In genomic region chr16:17759344-17759773, GRCm38 (mm10) we compare ENCODE assay signal across 7 mouse cellular contexts. TPM values are rescaled to one million over a fixed set of nuclear protein-coding genes. Genes with fewer than 3 reads are reported as not detected.
DNase-seq lines count a peak whose midpoint lies in the region; ATAC-seq and TF ChIP-seq lines count a peak whose summit lies in the region.

Gene Klhl22, plus strand, starts transcription at chr16:17759618.

- peak within 1 kb of the TSS; percentile 90 for H3K4me2 ChIP-seq in embryonic facial prominence, embryonic 13.5 days
- H3K4me2 ChIP-seq in midbrain, embryonic 12.5 days (replicated peaks): peak within 1 kb of the TSS; percentile 72

- peak; percentile 94 for ATAC-seq in embryonic facial prominence, embryonic 13.5 days (ENCODE audit: insufficient number of reproducible peaks, insufficient read depth, low FRiP score, low TSS enrichment, low read depth)
- ATAC-seq in midbrain, embryonic 12.5 days (ENCODE audit: low FRiP score, low read depth): peak; percentile 94

- peak; percentile 85; the same call in 1 of the 2 replicates for TF ChIP-seq POLR2A in small intestine, adult 2 months (IDR thresholded peaks at IDR 0.05; ENCODE audit: low read depth, low read length)

- DNase-seq in adrenal gland, postnatal 25 days: peak; percentile 96
- DNase-seq in heart, adult 18-20 months: peak; percentile 95
- DNase-seq in kidney, adult 18-20 months: peak; percentile 89
- peak; percentile 97 for DNase-seq in limb, embryonic 10.5 days (ENCODE audit: low spot score)

- no peak for TF ChIP-seq CTCF in small intestine, adult 2 months (IDR thresholded peaks at IDR 0.05; ENCODE audit: extremely low read depth, insufficient read length, insufficient replicate concordance, low read depth, low read length)

- H3K9me3 ChIP-seq in embryonic facial prominence, embryonic 13.5 days: no peaks in the 10 kb centered on the region
- no peaks in the 10 kb centered on the region for H3K9me3 ChIP-seq in limb, embryonic 10.5 days (replicated peaks)
- H3K9me3 ChIP-seq in midbrain, embryonic 12.5 days: no peaks in the 10 kb centered on the region

- H3K4me3 ChIP-seq in embryonic facial prominence, embryonic 13.5 days: peak within 1 kb of the TSS; percentile 74
- peak within 1 kb of the TSS; percentile 78 for H3K4me3 ChIP-seq in limb, embryonic 10.5 days
- H3K4me3 ChIP-seq in midbrain, embryonic 12.5 days: peak within 1 kb of the TSS; percentile 59
- H3K4me3 ChIP-seq in small intestine, adult 2 months (ENCODE audit: low read depth, low read length): peak within 1 kb of the TSS; percentile 77

- peaks cover 35% of the 10 kb centered on the region for H3K4me1 ChIP-seq in embryonic facial prominence, embryonic 13.5 days
- H3K4me1 ChIP-seq in limb, embryonic 10.5 days: peaks cover 31% of the 10 kb centered on the region
- H3K4me1 ChIP-seq in midbrain, embryonic 12.5 days: peaks cover 29% of the 10 kb centered on the region
- peaks cover 19% of the 10 kb centered on the region for H3K4me1 ChIP-seq in small intestine, adult 2 months (ENCODE audit: control insufficient read depth, insufficient read depth, insufficient read length, low read length)

- H3K27me3 ChIP-seq in embryonic facial prominence, embryonic 13.5 days: no peaks in the 10 kb centered on the region
- peaks cover 10% of the 10 kb centered on the region; the same call in 1 of the 2 replicates for H3K27me3 ChIP-seq in limb, embryonic 10.5 days (ENCODE audit: low read depth, poor library complexity, severe bottlenecking)
- H3K27me3 ChIP-seq in midbrain, embryonic 12.5 days: peaks cover 19% of the 10 kb centered on the region
- H3K27me3 ChIP-seq in small intestine, adult 2 months (ENCODE audit: control insufficient read depth, insufficient read depth, low read length): no peaks in the 10 kb centered on the region

- H3K9ac ChIP-seq in embryonic facial prominence, embryonic 13.5 days: peak within 1 kb of the TSS; percentile 97
- peak within 1 kb of the TSS; percentile 72 for H3K9ac ChIP-seq in midbrain, embryonic 12.5 days (replicated peaks)

- peak within 1 kb of the TSS; percentile 84 for H3K27ac ChIP-seq in embryonic facial prominence, embryonic 13.5 days
- peak within 1 kb of the TSS; percentile 97 for H3K27ac ChIP-seq in limb, embryonic 10.5 days
- H3K27ac ChIP-seq in midbrain, embryonic 12.5 days (replicated peaks): peak within 1 kb of the TSS; percentile 60
- H3K27ac ChIP-seq in small intestine, adult 2 months (ENCODE audit: insufficient read depth, low read depth, low read length): peak within 1 kb of the TSS; percentile 100

- 2% methylated on average over 22 of the region's 28 CpGs for WGBS in embryonic facial prominence, embryonic 13.5 days
- WGBS in limb, embryonic 10.5 days: 2% methylated on average over 28 of the region's 28 CpGs
- under 1% methylated on average over 27 of the region's 28 CpGs for WGBS in midbrain, embryonic 12.5 days
- 1% methylated on average over 28 of the region's 28 CpGs for WGBS in small intestine, adult 2 months

- peaks cover 12% of the 10 kb centered on the region for H3K36me3 ChIP-seq in embryonic facial prominence, embryonic 13.5 days
- peaks cover 28% of the 10 kb centered on the region for H3K36me3 ChIP-seq in limb, embryonic 10.5 days
- peaks cover 5% of the 10 kb centered on the region for H3K36me3 ChIP-seq in midbrain, embryonic 12.5 days
- H3K36me3 ChIP-seq in small intestine, adult 2 months (ENCODE audit: control insufficient read depth, insufficient read depth, low read length): no peaks in the 10 kb centered on the region

RNA-seq across cellular contexts. Expression of gene Klhl22, which starts in this region (rescaled TPM):
- 32.3 and 49.0 TPM in 2 replicates for total RNA-seq in adrenal gland, postnatal 25 days (2021)
- polyA plus RNA-seq in embryonic facial prominence, embryonic 13.5 days (2015; fragmentation: Nextera tagmentation; extraction: Ambion mirVana): 88.8 and 97.7 TPM in 2 replicates
- total RNA-seq in heart, adult 18-20 months (2021): 10 to 100 TPM; 18.2 to 24.2 TPM
- 70.4 and 81.3 TPM in 2 replicates for polyA plus RNA-seq in limb, embryonic 10.5 days (2016; fragmentation: Nextera tagmentation; extraction: Ambion mirVana)
- 52.8 and 57.9 TPM in 2 replicates for polyA plus RNA-seq in midbrain, embryonic 12.5 days (2016; fragmentation: Nextera tagmentation; extraction: Ambion mirVana)
- polyA plus RNA-seq in small intestine, adult 2 months (2012; rRNA removed): 34.8 and 60.9 TPM in 2 replicates

Comparison
In these comparisons a context has a peak if more than half of its experiments do, and no peak if none do; other contexts are left out.
1. Peak in every context shown above with its lines: DNase-seq, ATAC-seq, H3K4me3 ChIP-seq and H3K27ac ChIP-seq.